8 mouse cellular contexts compared by ENCODE assay signal in genomic region chrX:101642091-101642490, GRCm38 (mm10). TPM values are rescaled to one million over a fixed set of nuclear protein-coding genes. Genes with fewer than 3 reads are reported as not detected.
DNase-seq lines count a peak whose midpoint lies in the region; ATAC-seq lines count a peak whose summit lies in the region.

No protein-coding gene starts in this region.

- peaks cover 5% of the 10 kb centered on the region; the same call in 1 of the 2 replicates for H3K4me1 ChIP-seq in embryonic facial prominence, embryonic 13.5 days
- H3K4me1 ChIP-seq in intestine, embryonic 14.5 days (replicated peaks; ENCODE audit: control insufficient read depth, insufficient read depth, low read length), result 0 out of 2 replicates have a peak, but pooled peaks cover 4% of the 10 kb centered on the region
- H3K4me1 ChIP-seq in midbrain, embryonic 16.5 days (ENCODE audit: control insufficient read depth, insufficient read depth, low read length), result peaks cover 17% of the 10 kb centered on the region

- H3K27ac ChIP-seq in embryonic facial prominence, embryonic 13.5 days, result no peak overlapping the region
- no peak overlapping the region for H3K27ac ChIP-seq in intestine, embryonic 14.5 days (ENCODE audit: low read depth)
- no peak overlapping the region for H3K27ac ChIP-seq in midbrain, embryonic 16.5 days (ENCODE audit: low read length)

- intact Hi-C loops in left cerebral cortex, postnatal 25 days (cut with DNase I), result no loop called here

- H3K4me2 ChIP-seq in embryonic facial prominence, embryonic 13.5 days, result peak overlapping the region; percentile 62
- peak overlapping the region; percentile 68 for H3K4me2 ChIP-seq in intestine, embryonic 14.5 days (ENCODE audit: low read length)
- H3K4me2 ChIP-seq in midbrain, embryonic 16.5 days (ENCODE audit: low read length), result peak overlapping the region; percentile 63

- peak; percentile 14 to 59 for DNase-seq in left cerebral cortex, postnatal 25 days (ENCODE audit: low spot score in 2 of 2)
- no peak for DNase-seq in left cerebral cortex, adult 8-10 months (ENCODE audit: low spot score in 2 of 2)
- no peak for DNase-seq in intestine, embryonic 14.5 days (ENCODE audit: low spot score)
- DNase-seq in thymus, adult 18-20 months, result no peak
- DNase-seq in spleen, postnatal 4 days (ENCODE audit: low spot score in 2 of 2), result no peak

- no peaks in the 10 kb centered on the region for H3K36me3 ChIP-seq in embryonic facial prominence, embryonic 13.5 days
- H3K36me3 ChIP-seq in intestine, embryonic 14.5 days (ENCODE audit: control insufficient read depth, insufficient read depth, low read length), result no peaks in the 10 kb centered on the region
- no peaks in the 10 kb centered on the region for H3K36me3 ChIP-seq in midbrain, embryonic 16.5 days (ENCODE audit: control insufficient read depth, insufficient read depth, low read length)

- peak overlapping the region; percentile 51; the same call in 1 of the 2 replicates for H3K9ac ChIP-seq in embryonic facial prominence, embryonic 13.5 days
- H3K9ac ChIP-seq in intestine, embryonic 14.5 days (ENCODE audit: low read length), result peak overlapping the region; percentile 84; the same call in 1 of the 2 replicates
- H3K9ac ChIP-seq in midbrain, embryonic 16.5 days (ENCODE audit: low read depth, low read length), result peak overlapping the region; percentile 46; the same call in 1 of the 2 replicates

- WGBS in embryonic facial prominence, embryonic 13.5 days, result 22% methylated on average over 5 of the region's 5 CpGs
- 11% methylated on average over 5 of the region's 5 CpGs for WGBS in intestine, embryonic 14.5 days
- 20% methylated on average over 5 of the region's 5 CpGs for WGBS in midbrain, embryonic 16.5 days

- no peaks in the 10 kb centered on the region for H3K9me3 ChIP-seq in embryonic facial prominence, embryonic 13.5 days
- H3K9me3 ChIP-seq in intestine, embryonic 14.5 days (ENCODE audit: control insufficient read depth, low read length), result no peaks in the 10 kb centered on the region
- no peaks in the 10 kb centered on the region for H3K9me3 ChIP-seq in midbrain, embryonic 16.5 days (replicated peaks; ENCODE audit: control insufficient read depth, low read length, poor library complexity, severe bottlenecking)

- peaks cover 36% of the 10 kb centered on the region for H3K27me3 ChIP-seq in embryonic facial prominence, embryonic 13.5 days
- H3K27me3 ChIP-seq in intestine, embryonic 14.5 days (replicated peaks; ENCODE audit: control insufficient read depth, insufficient read depth, low read length), result 0 out of 2 replicates have a peak, but pooled peaks cover 7% of the 10 kb centered on the region
- peaks cover 2% of the 10 kb centered on the region; the same call in 1 of the 2 replicates for H3K27me3 ChIP-seq in midbrain, embryonic 16.5 days (ENCODE audit: control insufficient read depth, insufficient read depth, low read depth, low read length)

- H3K4me3 ChIP-seq in embryonic facial prominence, embryonic 13.5 days, result peak overlapping the region; percentile 66
- peak overlapping the region; percentile 69 for H3K4me3 ChIP-seq in intestine, embryonic 14.5 days (ENCODE audit: low read depth, low read length)
- peak overlapping the region; percentile 63 for H3K4me3 ChIP-seq in midbrain, embryonic 16.5 days (ENCODE audit: low read depth, low read length)

- no peak for ATAC-seq in embryonic facial prominence, embryonic 13.5 days (ENCODE audit: insufficient number of reproducible peaks, insufficient read depth, low FRiP score, low TSS enrichment, low read depth)
- no peak for ATAC-seq in intestine, embryonic 14.5 days (replicated peaks; ENCODE audit: low FRiP score, low TSS enrichment, low read depth)
- ATAC-seq in midbrain, embryonic 16.5 days, result no peak
- ATAC-seq in activated CD4-positive, CD25-positive, alpha-beta regulatory T cell, adult 4 months, result no peak

RNA-seq across cellular contexts. Expression of gene Ogt, which starts 2.2 kb away (rescaled TPM):
- 100 to 1,000 TPM; 212 to 236 TPM for total RNA-seq in left cerebral cortex, postnatal 25 days (2021)
- 100 to 1,000 TPM; 187 to 203 (median 200) TPM for total RNA-seq in left cerebral cortex, adult 8-10 months (2022)
- polyA plus RNA-seq in embryonic facial prominence, embryonic 13.5 days (2015; fragmentation: Nextera tagmentation; extraction: Ambion mirVana), result 179 and 208 TPM in 2 replicates
- 181 and 194 TPM in 2 replicates for polyA plus RNA-seq in intestine, embryonic 14.5 days (2014; fragmentation: Nextera tagmentation; extraction: Ambion mirVana)
- 205 and 217 TPM in 2 replicates for polyA plus RNA-seq in midbrain, embryonic 16.5 days (2015; fragmentation: Nextera tagmentation; extraction: Ambion mirVana)
- polyA plus RNA-seq in activated CD4-positive, CD25-positive, alpha-beta regulatory T cell, adult 4 months (2017; shearing (Covaris generic)), result 100 to 1,000 TPM; 157 to 183 TPM

Comparison
In these comparisons a context has a peak if more than half of its experiments do, and no peak if none do; other contexts are left out.
1. DNase-seq: peak in left cerebral cortex, postnatal 25 days (2 of 2); none in left cerebral cortex, adult 8-10 months (0 of 2), intestine, embryonic 14.5 days (single experiment), thymus, adult 18-20 months (0 of 2) and spleen, postnatal 4 days (0 of 2).
2. Peak in every context shown above with its lines, with median percentiles within 50 percentile points of each other: H3K4me2 ChIP-seq, H3K4me3 ChIP-seq and H3K9ac ChIP-seq.